Mouse (Mus musculus): ENCODE results near the gene Rsph9. TPM values are rescaled to one million over a fixed set of nuclear protein-coding genes. Genes with fewer than 3 reads are reported as not detected.

Rsph9 gene
- polyA plus RNA-seq, 1 experiment = 37.2 TPM

DNA sequence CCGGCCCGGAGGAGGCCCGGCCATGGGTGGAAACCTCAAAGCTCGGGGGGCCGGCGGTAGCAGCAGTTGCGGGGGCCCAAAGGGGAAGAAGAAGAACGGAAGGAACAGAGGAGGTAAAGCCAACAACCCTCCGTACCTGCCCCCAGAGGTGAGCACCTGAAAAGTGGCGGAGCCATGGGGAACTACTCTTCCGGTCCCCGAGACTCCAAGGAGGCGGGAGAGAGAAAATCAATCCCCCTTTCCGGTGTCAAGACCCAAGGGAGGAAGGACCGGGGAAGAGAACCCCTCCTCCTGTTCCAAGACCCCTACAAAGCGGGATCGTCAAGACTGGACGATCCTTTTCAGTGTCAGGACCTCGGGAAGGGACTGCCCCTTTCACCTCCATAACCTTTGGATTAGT, 17.2 kb upstream of the Rsph9 start:
- WGBS = 2% methylated on average over 19 of the region's 19 CpGs
- Histone ChIP-seq H3K4me1 (ENCODE audit: control insufficient read depth, insufficient read depth, low read length) (peaks cover 8% of the 10 kb centered on the region; the same call in 1 of the 2 replicates), H3K27me3 (replicated peaks; ENCODE audit: control insufficient read depth, insufficient read depth, low read length) (no peaks in the 10 kb centered on the region), H3K4me3 (ENCODE audit: insufficient read depth, low read depth, low read length) (peak overlapping the region; percentile 82), H3K36me3 (ENCODE audit: control insufficient read depth, insufficient read depth, low read length) (no peaks in the 10 kb centered on the region), H3K27ac (ENCODE audit: insufficient read depth, low read depth, low read length) (peak overlapping the region; percentile 75)
- peak; percentile 35 for DNase-seq
- TF ChIP-seq CTCF (conservative IDR thresholded peaks at IDR 0.05; ENCODE audit: insufficient read depth, insufficient read length, low read depth, low read length) (no peak), POLR2A (IDR thresholded peaks at IDR 0.05; ENCODE audit: low read depth, low read length) (no peak)

DNA sequence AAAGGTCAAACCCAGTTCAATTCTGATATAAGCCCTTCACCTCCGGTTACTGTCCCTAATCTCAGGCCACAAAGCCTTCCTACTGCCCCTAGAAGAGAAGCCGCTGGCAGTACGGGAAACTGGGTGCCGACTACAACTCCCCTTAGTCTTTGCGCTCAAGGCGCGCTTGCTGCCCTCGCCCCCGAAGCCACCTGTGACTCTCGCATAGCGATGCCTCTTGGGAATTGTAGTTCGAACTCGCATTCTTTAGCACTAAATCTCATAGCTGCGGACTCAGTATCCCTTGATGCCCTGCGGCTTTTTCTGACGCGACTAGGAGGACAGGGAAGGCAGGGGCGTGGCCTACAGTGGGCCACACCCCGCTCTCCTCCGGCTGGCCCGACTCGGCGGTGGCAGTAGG, 16.7 kb upstream of the Rsph9 start, which contains the start of gene Gtpbp2:
Gene Gtpbp2 (plus strand): TSS at position 347 of the 400 bp plus-strand sequence.
- H3K4me1 ChIP-seq (ENCODE audit: control insufficient read depth, insufficient read depth, low read length) = peaks cover 8% of the 10 kb centered on the region; the same call in 1 of the 2 replicates
- H3K36me3 ChIP-seq (ENCODE audit: control insufficient read depth, insufficient read depth, low read length) = no peaks in the 10 kb centered on the region
- peak within 1 kb of the TSS; percentile 94 for H3K27ac ChIP-seq (ENCODE audit: insufficient read depth, low read depth, low read length)
- H3K4me3 ChIP-seq (ENCODE audit: insufficient read depth, low read depth, low read length) = peak within 1 kb of the TSS; percentile 82
- DNase-seq = peak; percentile 100
- TF ChIP-seq POLR2A (IDR thresholded peaks at IDR 0.05; ENCODE audit: low read depth, low read length) (no peak), CTCF (conservative IDR thresholded peaks at IDR 0.05; ENCODE audit: insufficient read depth, insufficient read length, low read depth, low read length) (no peak)
- WGBS = under 1% methylated on average over 23 of the region's 23 CpGs
- H3K27me3 ChIP-seq (replicated peaks; ENCODE audit: control insufficient read depth, insufficient read depth, low read length) = no peaks in the 10 kb centered on the region

DNA sequence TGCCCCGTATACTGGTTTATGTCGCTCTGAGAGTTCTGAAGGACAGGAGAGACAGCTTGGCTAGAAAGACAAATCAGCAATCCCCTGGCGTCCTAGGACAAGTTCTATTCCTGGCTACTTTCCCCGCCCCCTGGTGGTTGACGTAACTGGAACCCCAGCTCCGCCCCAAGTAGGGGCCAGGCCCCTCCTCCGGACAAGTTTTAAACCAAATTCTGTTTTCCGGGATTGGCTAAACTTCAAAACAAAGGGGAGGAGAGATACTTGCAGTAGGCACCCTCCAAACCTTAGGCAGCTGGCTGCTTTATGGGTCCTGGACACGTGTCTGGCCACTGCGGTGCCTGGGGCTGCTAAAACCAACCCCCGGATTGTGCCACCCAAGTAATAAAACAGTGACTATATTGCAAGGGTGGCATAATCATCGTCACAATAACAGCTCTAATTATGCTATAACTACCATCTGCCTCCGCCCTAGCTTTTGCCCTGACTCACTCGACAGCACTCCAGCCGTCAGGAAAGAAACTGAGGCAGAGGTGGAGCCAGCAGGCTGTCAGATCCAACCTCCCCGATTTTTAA, 16.2 kb upstream of the Rsph9 start:
- Histone ChIP-seq H3K36me3 (ENCODE audit: control insufficient read depth, insufficient read depth, low read length) (no peaks in the 10 kb centered on the region), H3K4me1 (ENCODE audit: control insufficient read depth, insufficient read depth, low read length) (peaks cover 8% of the 10 kb centered on the region; the same call in 1 of the 2 replicates), H3K4me3 (ENCODE audit: insufficient read depth, low read depth, low read length) (peak overlapping the region; percentile 49), H3K27ac (ENCODE audit: insufficient read depth, low read depth, low read length) (peak overlapping the region; percentile 94), H3K27me3 (replicated peaks; ENCODE audit: control insufficient read depth, insufficient read depth, low read length) (no peaks in the 10 kb centered on the region)
- WGBS = under 1% methylated on average over 16 of the region's 16 CpGs
- TF ChIP-seq CTCF (conservative IDR thresholded peaks at IDR 0.05; ENCODE audit: insufficient read depth, insufficient read length, low read depth, low read length) (peak; percentile 35; the same call in 1 of the 2 replicates), POLR2A (IDR thresholded peaks at IDR 0.05; ENCODE audit: low read depth, low read length) (no peak)
- peak; percentile 98 for DNase-seq

DNA sequence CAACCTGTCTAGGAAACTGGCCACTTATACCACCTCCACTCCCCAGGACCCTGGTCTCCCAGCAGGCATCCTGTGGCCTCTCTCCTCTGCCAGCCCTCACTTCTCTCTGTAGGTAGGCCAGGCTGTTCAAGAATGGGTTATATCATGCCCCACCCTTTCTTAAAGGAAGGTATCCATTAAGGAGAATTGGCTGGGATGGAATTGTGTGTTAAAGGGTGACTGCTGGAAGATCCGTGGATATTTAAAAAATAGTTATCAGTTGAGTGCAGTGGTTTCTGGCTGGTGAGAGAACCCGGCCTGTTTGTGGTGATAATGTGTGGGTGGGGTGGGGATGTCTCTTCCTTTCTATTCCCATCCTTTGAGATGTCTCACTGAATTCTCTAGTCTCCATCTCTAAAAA, 15.2 kb upstream of the Rsph9 start:
- Histone ChIP-seq H3K4me1 (ENCODE audit: control insufficient read depth, insufficient read depth, low read length) (peaks cover 8% of the 10 kb centered on the region; the same call in 1 of the 2 replicates), H3K27ac (ENCODE audit: insufficient read depth, low read depth, low read length) (no peak overlapping the region), H3K36me3 (ENCODE audit: control insufficient read depth, insufficient read depth, low read length) (no peaks in the 10 kb centered on the region), H3K27me3 (replicated peaks; ENCODE audit: control insufficient read depth, insufficient read depth, low read length) (no peaks in the 10 kb centered on the region), H3K4me3 (ENCODE audit: insufficient read depth, low read depth, low read length) (no peak overlapping the region)
- TF ChIP-seq CTCF (conservative IDR thresholded peaks at IDR 0.05; ENCODE audit: insufficient read depth, insufficient read length, low read depth, low read length) = no peak
- TF ChIP-seq POLR2A (IDR thresholded peaks at IDR 0.05; ENCODE audit: low read depth, low read length) = no peak
- DNase-seq = no peak
- 66% methylated on average over 2 of the region's 2 CpGs for WGBS

GRCm38 (mm10) chr17:46157131-46157530, 13.1 kb upstream of the Rsph9 start:
- no peak for DNase-seq
- Histone ChIP-seq H3K4me3 (ENCODE audit: insufficient read depth, low read depth, low read length) (no peak overlapping the region), H3K36me3 (ENCODE audit: control insufficient read depth, insufficient read depth, low read length) (no peaks in the 10 kb centered on the region), H3K27me3 (replicated peaks; ENCODE audit: control insufficient read depth, insufficient read depth, low read length) (no peaks in the 10 kb centered on the region), H3K27ac (ENCODE audit: insufficient read depth, low read depth, low read length) (no peak overlapping the region), H3K4me1 (ENCODE audit: control insufficient read depth, insufficient read depth, low read length) (peaks cover 8% of the 10 kb centered on the region; the same call in 1 of the 2 replicates)
- 84% methylated on average over 8 of the region's 8 CpGs for WGBS
- no peak for TF ChIP-seq POLR2A (IDR thresholded peaks at IDR 0.05; ENCODE audit: low read depth, low read length)
- no peak for TF ChIP-seq CTCF (conservative IDR thresholded peaks at IDR 0.05; ENCODE audit: insufficient read depth, insufficient read length, low read depth, low read length)

DNA sequence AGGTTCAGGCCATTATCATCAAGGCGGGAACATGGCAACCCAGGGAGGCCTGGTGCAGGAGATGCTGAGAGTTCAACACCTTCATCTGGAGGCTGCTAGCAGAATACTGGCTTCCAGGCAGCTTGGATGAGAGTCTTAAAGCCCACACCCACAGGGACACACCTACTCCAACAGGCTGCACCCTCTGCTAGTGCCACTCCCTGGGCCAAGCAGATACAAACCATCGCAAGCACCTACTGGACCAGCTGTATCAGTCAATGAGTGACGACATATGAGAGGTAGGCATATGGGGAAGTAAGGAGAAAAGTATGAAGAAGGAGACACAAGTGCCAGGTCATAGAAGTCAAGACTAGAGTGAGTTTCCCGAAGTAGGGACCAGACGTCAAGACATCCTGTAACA, 12.7 kb upstream of the Rsph9 start:
- TF ChIP-seq POLR2A (IDR thresholded peaks at IDR 0.05; ENCODE audit: low read depth, low read length) (no peak), CTCF (conservative IDR thresholded peaks at IDR 0.05; ENCODE audit: insufficient read depth, insufficient read length, low read depth, low read length) (no peak)
- Histone ChIP-seq H3K27me3 (replicated peaks; ENCODE audit: control insufficient read depth, insufficient read depth, low read length) (no peaks in the 10 kb centered on the region), H3K36me3 (ENCODE audit: control insufficient read depth, insufficient read depth, low read length) (no peaks in the 10 kb centered on the region), H3K4me3 (ENCODE audit: insufficient read depth, low read depth, low read length) (no peak overlapping the region), H3K27ac (ENCODE audit: insufficient read depth, low read depth, low read length) (no peak overlapping the region), H3K4me1 (ENCODE audit: control insufficient read depth, insufficient read depth, low read length) (peaks cover 8% of the 10 kb centered on the region; the same call in 1 of the 2 replicates)
- 78% methylated on average over 5 of the region's 5 CpGs for WGBS
- no peak for DNase-seq

GRCm38 (mm10) chr17:46154336-46154735, 10.3 kb upstream of the Rsph9 start:
- H3K4me1 ChIP-seq (ENCODE audit: control insufficient read depth, insufficient read depth, low read length) = 0 out of 2 replicates have a peak, but pooled peaks cover 6% of the 10 kb centered on the region
- H3K36me3 ChIP-seq (ENCODE audit: control insufficient read depth, insufficient read depth, low read length) = no peaks in the 10 kb centered on the region
- WGBS = 84% methylated on average over 3 of the region's 3 CpGs
- H3K27me3 ChIP-seq (replicated peaks; ENCODE audit: control insufficient read depth, insufficient read depth, low read length) = no peaks in the 10 kb centered on the region
- H3K27ac ChIP-seq (ENCODE audit: insufficient read depth, low read depth, low read length) = no peak overlapping the region
- DNase-seq = no peak
- TF ChIP-seq CTCF (conservative IDR thresholded peaks at IDR 0.05; ENCODE audit: insufficient read depth, insufficient read length, low read depth, low read length) (no peak), POLR2A (IDR thresholded peaks at IDR 0.05; ENCODE audit: low read depth, low read length) (no peak)
- no peak overlapping the region for H3K4me3 ChIP-seq (ENCODE audit: insufficient read depth, low read depth, low read length)

Measured in kidney, adult 2 months (tissue).